Mouse (Mus musculus): ENCODE measurements around the gene Unc119b.
"Not testable (repeated sequence)": the region's sequence is repeated elsewhere in the genome, so short reads cannot be mapped to it uniquely, and the experiment has no call there.

Unc119b gene

DNA sequence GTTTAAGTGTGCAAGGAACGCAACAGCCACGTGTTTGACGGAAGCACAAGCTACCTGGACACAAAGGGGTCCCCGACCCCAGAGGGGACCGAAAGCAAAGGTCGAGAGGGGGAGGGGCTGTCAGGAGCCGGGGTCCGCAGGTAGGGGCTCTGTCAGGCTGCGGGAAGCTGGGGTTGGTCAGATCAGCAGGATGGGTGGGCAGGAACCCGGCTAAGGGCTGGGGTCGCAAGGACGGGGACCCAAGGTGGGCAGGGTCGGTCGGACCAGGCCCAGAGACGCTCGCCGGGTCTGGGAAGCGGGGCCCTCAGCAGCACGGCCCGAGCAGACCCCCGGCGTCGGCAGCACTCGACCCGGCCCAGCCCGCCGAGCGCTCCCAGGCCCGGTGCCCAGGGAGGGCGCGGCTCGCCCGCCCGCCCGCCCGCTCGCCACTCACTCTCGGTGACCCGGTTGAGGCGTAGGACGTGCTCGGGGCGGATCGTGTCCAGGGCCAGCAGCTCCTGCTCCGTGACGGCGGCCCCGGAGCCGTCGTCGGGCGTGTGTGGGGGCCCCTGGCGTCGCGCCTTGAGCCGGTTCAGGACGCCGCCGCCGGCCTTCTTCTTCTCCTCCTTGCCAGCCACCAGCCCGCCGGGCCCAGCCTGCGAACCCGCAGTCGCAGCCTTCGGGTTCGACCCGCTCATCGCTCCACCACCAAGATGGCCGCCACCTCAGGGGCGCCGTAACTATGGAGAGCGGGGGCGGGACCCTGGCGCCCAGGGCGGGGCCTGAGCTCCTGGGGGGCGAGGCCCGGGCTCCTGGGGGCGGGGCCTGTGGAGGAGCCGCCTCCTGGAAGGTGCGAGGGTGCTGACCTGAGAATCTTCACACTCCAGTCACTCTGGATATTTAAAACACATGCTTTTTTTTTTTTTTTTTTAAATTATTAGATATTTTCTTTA lies at the start of gene Unc119b:
Gene Unc119b, minus strand, starts transcription at position 742 of the 932 bp plus-strand sequence.
- DNase-seq (ENCODE audit: low spot score in 2 of 2): peak; percentile 66 to 84

DNA sequence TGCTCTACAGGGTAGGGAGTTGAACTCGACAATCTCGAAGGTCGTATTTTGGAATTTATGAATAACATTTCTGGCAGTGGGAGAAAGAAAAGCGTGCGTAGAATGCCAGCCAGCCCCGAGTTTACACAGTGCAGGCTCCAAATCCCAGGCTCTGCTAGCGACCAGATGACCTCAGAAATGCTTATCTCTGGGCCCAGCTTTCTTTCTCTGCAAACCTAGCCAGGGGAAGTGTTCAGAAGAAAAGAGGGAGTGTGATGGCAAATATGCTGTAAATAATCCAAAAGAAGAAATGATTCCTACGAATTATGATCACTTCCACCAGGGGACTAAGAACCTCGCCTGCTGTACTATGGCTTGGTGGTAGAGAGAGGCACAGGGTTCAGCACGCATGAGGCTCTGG lies 48.7 kb upstream of the Unc119b start:
- no peak for DNase-seq (ENCODE audit: low spot score in 2 of 2)

DNA sequence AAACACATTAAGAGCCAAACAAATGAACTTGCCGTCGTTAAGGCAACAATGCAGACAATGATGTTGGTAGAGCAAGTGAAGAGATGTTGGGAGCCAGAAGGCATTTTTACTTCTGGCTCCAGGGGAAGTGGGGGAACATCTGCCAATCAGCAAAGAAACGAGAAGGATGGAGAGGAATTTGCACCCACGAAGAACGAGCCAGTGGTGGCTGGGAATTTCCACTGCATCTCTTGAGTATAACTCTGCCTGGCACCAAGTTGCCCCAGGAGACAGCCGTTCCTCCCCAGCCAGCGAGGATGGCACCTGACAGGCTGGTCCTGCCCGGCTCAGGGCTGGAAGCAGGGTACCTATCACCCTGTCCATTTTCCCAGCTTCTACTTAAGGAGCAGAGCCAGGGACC lies 48.1 kb upstream of the Unc119b start:
- no peak for DNase-seq (ENCODE audit: low spot score in 2 of 2)

DNA sequence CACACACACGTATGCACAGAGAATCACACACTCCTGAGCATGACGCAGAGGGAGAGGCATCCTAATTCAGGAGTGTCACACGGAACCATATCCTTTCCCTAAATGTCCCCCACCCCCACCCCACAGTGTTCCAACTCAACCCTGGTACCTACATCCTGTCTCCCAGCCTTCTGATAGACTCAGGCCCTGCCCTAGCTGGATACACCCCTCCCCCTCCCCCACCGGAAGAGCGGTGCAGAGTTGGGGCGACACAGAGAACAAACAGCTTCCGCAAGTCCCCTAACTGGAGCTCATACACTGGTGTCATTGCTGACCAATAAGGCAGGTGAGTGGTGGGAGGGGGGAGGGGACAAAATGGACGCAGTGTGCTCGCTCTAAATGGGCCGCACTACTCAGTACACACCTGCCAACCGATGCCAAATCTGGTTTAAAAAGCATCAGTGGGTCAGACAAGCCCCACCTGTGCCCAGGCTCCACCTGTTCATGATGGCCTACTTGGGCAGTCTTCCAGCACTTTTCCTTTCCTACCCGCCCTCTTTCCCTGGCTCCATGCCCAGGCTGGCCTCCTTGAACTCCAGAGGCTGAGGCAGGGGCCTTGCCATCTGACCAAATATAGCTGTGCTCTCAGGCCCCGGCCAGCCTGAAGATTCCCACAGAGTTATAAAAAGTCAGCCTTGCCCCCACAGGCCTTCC lies 46.6 kb upstream of the Unc119b start:
- no peak for DNase-seq (ENCODE audit: low spot score in 2 of 2)

DNA sequence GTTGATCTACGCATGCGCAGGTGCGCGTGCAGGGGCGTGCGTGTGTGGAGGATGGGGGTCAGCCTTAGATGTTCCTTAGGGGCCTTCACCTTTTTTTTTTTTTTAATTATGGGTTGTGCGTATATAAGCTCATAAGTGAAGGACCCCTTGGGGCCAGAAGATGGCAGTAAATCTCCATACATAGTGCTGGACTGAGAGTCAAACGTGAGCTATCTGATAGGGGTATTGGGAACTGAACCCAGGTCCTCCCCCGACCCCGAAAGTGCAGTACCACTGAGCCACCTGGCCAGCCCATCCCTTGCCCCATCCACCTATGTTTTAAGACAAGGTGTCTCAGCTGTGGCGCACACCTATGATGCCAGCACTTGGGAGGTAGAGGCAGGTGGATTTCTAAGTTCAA lies 44.8 kb upstream of the Unc119b start:
- DNase-seq (ENCODE audit: low spot score in 2 of 2): no peak

DNA sequence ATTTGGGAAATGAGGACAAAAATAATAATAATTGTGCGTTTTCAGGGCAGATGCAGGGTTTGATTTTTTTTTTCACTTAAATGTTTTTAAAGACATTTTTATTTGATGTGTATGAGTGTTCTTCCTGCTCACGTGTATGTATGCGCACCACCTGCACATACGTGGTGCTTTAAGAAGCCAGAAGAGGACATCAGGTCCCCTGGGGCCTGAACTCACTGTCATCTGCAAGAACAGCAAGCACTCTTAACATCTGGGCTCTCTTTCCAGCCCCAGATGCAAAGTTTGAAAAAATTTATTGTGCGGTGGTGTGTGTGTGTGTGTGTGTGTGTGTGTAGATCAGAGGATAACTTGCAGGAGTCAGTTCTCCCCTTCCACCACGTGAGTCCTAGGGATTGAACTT lies 43.1 kb upstream of the Unc119b start:
- DNase-seq (ENCODE audit: low spot score in 2 of 2): no peak

DNA sequence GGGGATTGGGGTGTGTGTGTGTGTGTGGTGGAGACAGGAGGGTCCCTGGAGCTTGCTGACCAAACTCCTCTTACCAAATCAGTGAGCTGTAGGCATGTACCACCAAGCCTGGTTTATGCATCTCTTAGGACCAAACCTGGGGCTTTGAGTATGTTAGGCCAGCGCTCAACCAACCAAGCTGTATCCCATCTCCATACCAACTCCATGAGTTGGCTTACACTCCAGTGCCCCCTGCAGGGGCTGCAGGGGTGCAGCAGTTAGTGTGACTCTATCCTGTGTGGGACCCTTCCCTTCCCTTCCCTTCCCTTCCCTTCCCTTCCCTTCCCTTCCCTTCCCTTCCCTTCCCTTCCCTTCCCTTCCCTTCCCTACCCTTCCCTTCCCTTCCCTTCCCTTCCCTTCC lies 39.8 kb upstream of the Unc119b start:
- DNase-seq (ENCODE audit: low spot score in 2 of 2): no peak

DNA sequence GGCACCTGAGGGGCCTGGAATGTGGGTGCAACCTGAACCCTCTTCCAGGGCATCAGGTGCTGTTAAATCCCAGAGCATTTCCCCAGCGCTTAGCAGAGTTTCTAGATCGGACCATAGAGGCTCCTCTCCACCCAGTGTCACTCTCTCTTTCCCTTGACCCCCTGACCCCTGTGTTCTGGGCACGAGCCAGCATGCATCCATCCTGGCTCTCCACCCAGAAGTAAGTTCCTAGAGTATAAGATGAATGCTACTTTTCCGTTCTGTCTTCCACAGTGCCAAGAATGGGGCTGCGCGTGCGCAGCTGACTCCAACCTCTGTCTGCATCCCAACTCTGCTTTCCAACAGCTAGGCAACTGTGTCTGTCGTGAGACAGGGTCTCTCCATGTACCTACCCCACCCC lies 35.4 kb upstream of the Unc119b start:
- no peak for DNase-seq (ENCODE audit: low spot score in 2 of 2)

DNA sequence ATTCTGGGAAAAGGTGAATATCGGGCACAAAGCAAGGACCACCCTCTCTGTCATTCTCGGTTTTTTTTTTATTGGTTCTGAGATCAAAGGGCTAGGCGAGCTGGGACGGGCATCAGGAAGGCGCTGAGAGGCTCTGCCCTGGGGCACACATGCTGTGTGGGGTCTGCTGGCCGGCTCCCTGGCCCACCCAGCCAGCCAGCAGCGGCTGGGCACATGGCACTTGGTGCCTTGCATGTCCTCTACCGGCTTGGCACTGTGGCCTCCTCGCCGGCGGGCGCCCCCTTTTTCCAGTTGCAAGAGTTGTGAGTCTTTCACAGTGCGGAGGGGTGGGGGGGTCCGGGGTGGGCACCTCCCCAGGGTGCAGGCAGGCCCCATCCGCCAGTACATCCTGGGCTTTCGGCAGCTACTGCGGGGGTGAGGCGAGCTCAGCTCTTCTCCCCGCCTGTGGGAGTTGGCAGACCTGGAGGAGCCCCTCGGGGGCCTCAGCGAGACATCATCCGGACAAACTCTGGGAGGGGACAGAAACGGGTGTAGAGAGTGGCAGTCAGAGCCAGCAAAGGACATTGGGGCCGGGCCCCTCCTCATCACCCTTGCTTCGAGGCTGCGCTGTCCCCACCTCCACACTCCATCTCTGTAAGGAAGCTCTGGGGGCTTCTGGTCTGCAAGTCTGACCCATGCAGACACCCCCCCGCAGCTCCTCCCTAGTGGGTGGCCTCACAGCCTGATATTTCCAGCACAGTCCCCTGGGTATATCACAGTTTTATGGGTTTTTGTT lies 34.1 kb upstream of the Unc119b start:
- DNase-seq (ENCODE audit: low spot score in 2 of 2): no peak

DNA sequence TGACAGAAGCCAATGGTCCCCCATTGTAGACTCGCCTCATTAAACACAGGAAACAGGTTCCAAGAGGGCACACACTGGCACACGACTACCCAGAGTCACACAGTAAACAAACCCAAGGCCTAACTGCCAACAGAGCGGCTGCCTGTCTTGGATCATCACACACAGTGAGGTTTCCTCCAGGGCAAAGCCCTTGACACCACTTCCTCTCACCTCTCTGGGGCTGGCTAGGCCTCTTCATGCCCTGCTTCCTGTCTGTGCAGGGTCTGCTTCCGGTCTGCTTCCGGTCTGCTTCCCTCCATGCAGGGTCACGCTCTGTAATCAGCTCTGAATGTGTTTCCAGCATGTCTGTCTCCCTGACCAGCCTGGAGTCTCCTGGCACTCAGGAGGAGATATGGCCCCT lies 32.6 kb upstream of the Unc119b start:
- DNase-seq (ENCODE audit: low spot score in 2 of 2): no peak

DNA sequence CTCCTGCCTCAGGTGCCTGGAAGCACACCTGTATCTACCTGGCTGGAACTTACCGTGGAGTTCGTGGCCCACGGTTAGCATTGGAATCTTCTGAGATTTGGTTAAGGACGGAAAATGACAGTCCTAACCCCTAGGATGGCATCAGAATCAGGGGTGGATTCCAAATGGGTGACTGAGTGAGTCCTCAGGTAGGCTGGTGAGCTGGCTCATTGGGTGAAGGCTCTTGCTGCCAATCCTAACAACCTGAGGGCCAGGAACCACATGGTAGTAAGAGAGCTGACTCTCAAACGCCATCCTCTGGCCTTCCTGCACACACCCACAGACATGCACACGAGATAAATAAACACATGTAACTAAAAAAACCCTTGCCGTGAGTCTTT lies 32.0 kb upstream of the Unc119b start:
- DNase-seq (ENCODE audit: low spot score in 2 of 2): no peak

DNA sequence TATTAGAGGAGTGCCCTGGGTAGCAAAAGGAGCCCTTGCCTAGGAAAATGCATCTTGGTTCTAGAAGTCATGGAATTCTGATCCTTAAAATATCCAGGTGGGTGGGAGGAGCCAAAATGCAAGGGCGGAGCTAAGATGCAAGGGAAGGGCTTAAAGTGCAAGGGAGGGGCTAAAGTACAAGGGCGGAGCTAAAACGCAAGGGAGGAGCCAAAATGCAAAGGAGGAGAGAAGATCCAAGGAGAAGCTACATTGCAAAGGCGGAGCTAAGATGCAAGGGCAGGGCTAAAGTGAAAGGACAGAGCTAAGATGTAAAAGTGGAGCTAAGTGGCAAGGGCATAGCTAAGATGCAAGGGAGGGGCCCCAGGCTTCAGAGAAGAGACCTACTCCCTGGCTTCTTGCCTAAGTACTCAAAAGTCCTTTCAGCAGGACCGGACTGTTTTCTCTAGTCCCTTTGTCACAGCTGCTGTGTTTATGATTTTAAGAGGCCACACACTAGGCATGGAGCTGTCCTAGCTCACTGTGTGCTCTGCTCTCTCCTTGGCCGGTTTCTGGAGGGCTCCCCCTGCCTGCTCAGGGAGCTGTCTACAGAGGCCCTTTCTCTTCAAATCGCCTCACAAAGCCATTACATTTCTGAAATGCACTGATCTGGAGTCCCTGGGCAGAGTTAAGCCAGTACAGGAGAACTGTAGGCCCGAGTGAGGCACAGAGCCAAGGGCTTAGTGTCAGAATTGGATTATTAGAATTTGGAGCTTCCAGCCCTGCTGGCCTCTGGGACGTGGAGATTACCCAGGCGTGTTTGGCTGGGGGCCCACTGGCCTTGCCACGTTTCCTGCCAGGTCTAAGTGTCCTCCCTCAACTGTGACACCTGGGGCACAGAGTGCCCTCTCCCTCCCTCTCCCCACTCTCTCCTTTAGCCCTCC lies 31.4 kb upstream of the Unc119b start:
- DNase-seq (ENCODE audit: low spot score in 2 of 2): no peak

DNA sequence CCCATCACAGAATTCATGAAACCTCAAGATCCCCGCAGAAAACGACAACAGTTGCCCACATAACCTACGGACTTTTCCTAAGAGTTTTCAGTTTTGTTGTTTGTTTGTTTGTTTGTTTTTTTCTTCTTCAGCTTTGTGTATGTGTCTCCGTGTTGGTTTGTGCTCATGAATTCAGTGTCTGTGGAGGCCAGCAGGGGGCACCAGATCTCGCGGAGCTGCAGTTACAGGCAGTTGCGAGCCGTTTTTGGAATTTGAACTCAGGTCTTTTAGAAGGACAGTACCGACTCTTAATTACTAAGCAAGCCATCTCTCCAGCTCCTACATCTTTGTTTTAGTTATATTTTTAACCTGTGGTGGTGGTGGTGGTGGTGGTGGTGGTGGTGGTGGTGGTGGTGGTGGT lies 30.6 kb upstream of the Unc119b start:
- DNase-seq (ENCODE audit: low spot score in 2 of 2): no peak

DNA sequence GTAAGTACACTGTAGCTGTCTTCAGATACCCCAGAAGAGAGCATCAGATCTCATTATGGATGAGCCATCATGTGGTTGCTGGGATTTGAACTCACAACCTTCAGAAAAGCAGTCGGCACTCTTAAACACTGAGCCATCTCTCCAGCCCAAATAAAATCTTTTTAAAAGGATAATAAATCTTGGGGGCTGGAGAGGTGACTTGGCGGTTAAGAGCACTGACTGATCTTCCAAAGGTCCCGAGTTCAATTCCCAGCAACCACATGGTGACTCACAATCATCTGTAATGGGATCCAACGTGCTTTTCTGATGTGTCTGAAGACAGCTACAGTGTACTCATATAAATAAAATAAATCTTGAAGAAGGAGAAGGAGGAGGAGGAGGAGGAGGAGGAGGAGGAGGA lies 29.7 kb upstream of the Unc119b start:
- DNase-seq (ENCODE audit: low spot score in 2 of 2): not testable (repeated sequence)

DNA sequence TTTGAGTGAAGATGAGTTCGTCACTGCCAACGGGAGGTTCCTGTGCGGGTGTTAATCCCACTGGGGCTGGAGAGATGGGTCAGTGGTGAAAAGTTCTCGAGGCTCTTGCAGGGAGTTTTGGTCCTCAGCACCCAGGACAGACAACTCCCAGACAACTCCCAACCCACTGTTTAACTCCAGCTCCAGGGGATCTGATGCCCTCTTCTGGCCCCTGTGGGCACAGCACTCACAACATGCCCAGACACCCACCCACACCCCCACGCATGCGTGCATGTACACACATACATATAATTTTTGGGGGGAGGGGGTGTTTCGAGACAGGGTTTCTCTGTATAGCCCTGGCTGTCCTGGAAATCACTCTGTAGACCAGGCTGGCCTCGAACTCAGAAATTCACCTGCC lies 28.8 kb upstream of the Unc119b start:
- DNase-seq (ENCODE audit: low spot score in 2 of 2): peak in 1 of 2 experiments; percentile 76

DNA sequence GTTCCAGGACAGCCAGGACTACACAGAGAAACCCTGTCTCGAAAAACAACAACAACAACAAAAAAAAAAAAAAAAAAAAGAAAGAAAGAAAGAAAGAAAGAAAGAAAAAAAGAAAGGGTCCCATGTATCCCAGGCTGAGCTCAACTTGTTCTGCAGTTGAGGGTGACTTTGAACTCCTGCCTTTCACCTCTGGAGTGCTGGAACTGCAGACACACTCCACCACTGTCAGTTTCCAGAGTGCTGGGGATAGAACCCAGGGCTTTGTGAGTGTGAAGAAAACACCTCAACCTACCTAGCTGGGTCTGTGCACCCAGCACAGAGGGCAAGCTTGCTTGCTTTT lies 27.1 kb upstream of the Unc119b start:
- DNase-seq (ENCODE audit: low spot score in 2 of 2): not testable (repeated sequence)

DNA sequence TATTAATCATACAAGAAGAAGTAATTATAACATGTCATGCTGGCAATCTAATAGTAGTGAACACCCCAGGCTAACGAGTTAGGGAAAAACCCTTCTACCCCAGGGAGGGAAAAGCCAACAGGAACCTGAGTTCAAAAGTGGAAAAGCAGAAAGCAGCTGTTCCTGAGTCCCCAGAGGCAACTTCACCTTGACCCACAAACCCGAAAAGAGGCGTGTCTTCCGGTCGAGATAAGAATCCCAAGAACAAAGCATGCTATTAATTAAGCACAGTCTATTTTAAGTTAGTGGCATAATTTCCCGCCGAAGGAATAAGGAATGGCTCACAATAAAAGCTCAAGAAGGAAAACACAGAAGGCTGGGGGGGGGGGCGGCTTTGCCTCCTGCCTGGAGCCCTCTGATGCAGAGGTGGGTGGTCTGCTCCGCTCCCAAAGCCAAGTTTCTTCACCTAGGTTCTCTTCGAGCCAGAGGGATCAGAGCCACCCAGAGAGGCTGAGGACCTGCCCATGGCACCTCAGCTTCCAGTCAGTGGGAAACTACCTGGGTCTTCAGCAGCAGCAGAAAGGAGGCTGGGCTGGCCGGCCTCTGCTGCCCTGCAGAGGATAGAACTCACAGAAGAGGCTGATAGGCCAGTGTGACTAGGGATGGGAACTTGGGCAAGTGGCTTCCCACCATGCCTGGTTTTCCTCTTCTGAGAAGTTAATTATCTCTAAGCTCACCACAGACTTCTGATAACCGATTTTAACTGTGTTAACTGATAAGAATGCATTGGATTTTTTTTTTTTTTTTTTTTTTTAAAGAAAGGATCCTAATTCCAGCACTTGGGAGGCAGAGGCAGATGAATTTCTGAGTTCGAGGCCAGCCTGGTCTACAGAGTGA lies 26.5 kb upstream of the Unc119b start:
- no peak for DNase-seq (ENCODE audit: low spot score in 2 of 2)

DNA sequence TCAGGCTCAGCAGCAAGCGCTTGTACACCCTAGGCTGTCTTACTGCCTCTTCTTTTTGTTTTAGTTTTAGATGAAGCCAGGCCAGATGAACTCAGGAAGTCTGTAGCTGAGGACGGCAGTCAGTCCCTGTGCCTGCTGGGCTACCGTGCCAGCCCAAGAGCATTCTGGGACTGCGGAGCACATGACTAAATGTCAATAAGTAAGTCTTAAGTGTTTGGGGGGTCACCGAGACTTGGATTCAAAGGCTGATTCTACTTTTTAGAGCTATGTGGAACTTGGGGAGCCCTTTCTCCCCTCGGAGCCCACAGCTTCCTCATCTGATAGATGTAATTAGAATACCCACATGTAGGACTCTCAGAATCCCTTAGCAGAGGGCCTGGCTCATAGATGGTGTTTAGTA lies 25.9 kb upstream of the Unc119b start:
- no peak for DNase-seq (ENCODE audit: low spot score in 2 of 2)

DNA sequence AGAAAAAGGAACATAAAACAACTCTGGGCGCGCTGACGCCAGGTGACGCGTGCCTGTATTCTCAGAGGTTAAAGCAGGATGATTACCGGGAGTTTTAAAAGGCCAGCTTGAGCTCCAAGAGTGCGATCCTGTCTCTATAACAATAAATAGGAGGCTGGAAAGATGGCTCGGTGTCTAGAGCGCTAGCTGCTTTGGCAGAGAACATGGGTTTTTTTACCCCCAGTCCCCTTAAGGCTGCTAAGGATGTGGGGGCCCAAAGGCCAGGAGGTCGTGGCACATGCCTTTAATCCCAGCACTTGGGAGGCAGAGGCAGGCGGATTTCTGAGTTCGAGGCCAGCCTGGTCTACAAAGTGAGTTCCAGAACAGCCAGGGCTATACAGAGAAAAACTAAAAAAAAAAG lies 24.4 kb upstream of the Unc119b start:
- no peak for DNase-seq (ENCODE audit: low spot score in 2 of 2)
